Mouse (Mus musculus) hindbrain, postnatal 0 days (tissue): ENCODE data around the gene Nkx2-5. TPM values are rescaled to one million over a fixed set of nuclear protein-coding genes. Genes with fewer than 3 reads are reported as not detected.

Experiments used
- ATAC-seq: fragments of 200-750 bp; cut with Nextera tagmentation; 2 replicates; pipeline ENCODE4 v1.8.0; 2017; ENCODE audit warnings: mild to moderate bottlenecking, moderate TSS enrichment, moderate library complexity
- DNase-seq: peaks from one replicate; pipeline ENCODE4 v3.0.0-alpha.2; 2015; ENCODE audit warnings: low spot score
- H3K27ac ChIP-seq: fragments of 300-500 bp; sonication (generic); 2 replicates; pipeline ENCODE4 v1.5.1; 2014; ENCODE audit warnings: mild to moderate bottlenecking
- H3K27me3 ChIP-seq: fragments of 300-500 bp; sonication (generic); 2 replicates; pipeline ENCODE4 v1.6.1; 2014; ENCODE audit warnings: low read length, mixed read lengths; ENCODE audit not compliant: insufficient read depth
- H3K36me3 ChIP-seq: fragments of 300-500 bp; sonication (generic); 2 replicates; pipeline ENCODE4 v1.6.1; 2014; ENCODE audit warnings: low read length, mixed read lengths; ENCODE audit not compliant: insufficient read depth
- H3K4me1 ChIP-seq: fragments of 300-500 bp; sonication (generic); 2 replicates; pipeline ENCODE4 v1.6.1; 2014; ENCODE audit warnings: antibody characterized with exemption, low read length, mixed read lengths; ENCODE audit not compliant: insufficient read depth
- H3K4me2 ChIP-seq: fragments of 300-500 bp; sonication (generic); 2 replicates; pipeline ENCODE4 v1.6.1; 2014; ENCODE audit warnings: low read depth, mild to moderate bottlenecking, low read length, moderate library complexity, mixed read lengths
- H3K4me3 ChIP-seq: fragments of 300-500 bp; sonication (generic); 2 replicates; pipeline ENCODE4 v1.5.1; 2014; ENCODE audit warnings: low read length
- H3K9ac ChIP-seq: fragments of 300-500 bp; sonication (generic); replicated peaks from 2 replicates; pipeline ENCODE4 v1.6.1; 2014; ENCODE audit warnings: mild to moderate bottlenecking, low read length, moderate library complexity, mixed read lengths
- H3K9me3 ChIP-seq: fragments of 300-500 bp; sonication (generic); 2 replicates; pipeline ENCODE4 v1.6.1; 2016; ENCODE audit warnings: low read length, mixed read lengths
- CTCF ChIP-seq: IDR thresholded peaks from 2 replicates; pipeline ENCODE4 v1.5.1; 2016; ENCODE audit warnings: antibody characterized with exemption, control low read depth, low read depth
- WGBS: fragments of 180-500 bp; shearing (Covaris S2); extraction: QIAGEN DNeasy Blood & Tissue Kit; methylation state at CpG from one replicate; pipeline ENCODE4 v1.1.7; 2014; 5-methylcytosine and 5-hydroxymethylcytosine counted together
- polyA plus RNA-seq: library from polyadenylated mRNA; unstranded; fragments of >200 nt; fragmentation: Nextera tagmentation; extraction: Ambion mirVana; gene quantifications from 2 replicates; pipeline ENCODE4 v1.2.1, GENCODE M21; 2015
- total RNA-seq: library from RNA; depleted of rRNA; stranded (reverse); fragments of >200 nt; gene quantifications from 2 replicates; pipeline ENCODE4 v1.2.3, GENCODE M21; 2014

The Nkx2-5 gene
- total and polyA plus RNA-seq, 2 experiments from 2014 or later = not detected

GRCm38 (mm10) chr17:26872870-26873269 is 28.1 kb upstream of the Nkx2-5 start:
- Histone ChIP-seq H3K4me3 (no peak overlapping the region), H3K9me3 (no peaks in the 10 kb centered on the region), H3K4me2 (no peak overlapping the region), H3K27me3 (no peaks in the 10 kb centered on the region), H3K36me3 (no peaks in the 10 kb centered on the region), H3K27ac (no peak overlapping the region), H3K9ac (no peak overlapping the region), H3K4me1 (no peaks in the 10 kb centered on the region)
- no peak for TF ChIP-seq CTCF
- WGBS = 75% methylated on average over 3 of the region's 3 CpGs
- ATAC-seq (no peak), DNase-seq (no peak)

GRCm38 (mm10) chr17:26868756-26869155 is 23.9 kb upstream of the Nkx2-5 start:
- H3K9me3 ChIP-seq = no peaks in the 10 kb centered on the region
- no peaks in the 10 kb centered on the region for H3K27me3 ChIP-seq
- H3K4me3 ChIP-seq = no peak overlapping the region
- no peaks in the 10 kb centered on the region for H3K36me3 ChIP-seq
- ATAC-seq = no peak
- H3K9ac ChIP-seq = no peak overlapping the region
- H3K4me2 ChIP-seq = no peak overlapping the region
- 34% methylated on average over 5 of the region's 5 CpGs for WGBS
- no peak for TF ChIP-seq CTCF
- H3K4me1 ChIP-seq = no peaks in the 10 kb centered on the region
- no peak overlapping the region for H3K27ac ChIP-seq
- DNase-seq = no peak

DNA sequence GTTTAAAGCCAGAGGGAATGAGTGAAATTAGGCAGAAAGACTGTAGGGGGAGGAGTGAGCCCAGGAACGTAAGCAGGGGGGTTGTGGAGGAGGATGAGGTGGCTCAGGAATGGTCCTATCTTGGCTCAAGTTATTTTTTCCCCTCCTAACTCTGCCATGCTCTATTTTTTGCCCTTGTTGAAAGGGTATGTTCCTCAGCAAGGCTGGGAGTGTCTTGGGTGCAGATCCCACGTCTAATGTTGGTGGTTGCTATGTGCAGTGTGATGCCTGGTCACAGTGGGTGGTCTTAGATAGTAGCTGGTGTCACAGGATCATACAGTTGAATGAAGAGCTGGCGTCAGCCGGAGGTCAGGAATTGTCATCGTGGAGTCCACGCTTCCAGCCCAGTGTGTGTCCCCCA is 20.3 kb upstream of the Nkx2-5 start:
- no peak overlapping the region for H3K9ac ChIP-seq
- H3K4me2 ChIP-seq = no peak overlapping the region
- H3K36me3 ChIP-seq = no peaks in the 10 kb centered on the region
- ATAC-seq = no peak
- H3K27me3 ChIP-seq = no peaks in the 10 kb centered on the region
- DNase-seq = no peak
- 0 out of 2 replicates have a peak, but pooled peaks cover 2% of the 10 kb centered on the region for H3K9me3 ChIP-seq
- 71% methylated on average over 6 of the region's 6 CpGs for WGBS
- no peaks in the 10 kb centered on the region for H3K4me1 ChIP-seq
- no peak for TF ChIP-seq CTCF
- H3K4me3 ChIP-seq = no peak overlapping the region
- H3K27ac ChIP-seq = no peak overlapping the region

- ATAC-seq (no peak), DNase-seq (no peak)
- 62% methylated on average over 5 of the region's 5 CpGs for WGBS
Measured at GRCm38 (mm10) chr17:26864343-26864742, 19.5 kb upstream of the Nkx2-5 start.

DNA sequence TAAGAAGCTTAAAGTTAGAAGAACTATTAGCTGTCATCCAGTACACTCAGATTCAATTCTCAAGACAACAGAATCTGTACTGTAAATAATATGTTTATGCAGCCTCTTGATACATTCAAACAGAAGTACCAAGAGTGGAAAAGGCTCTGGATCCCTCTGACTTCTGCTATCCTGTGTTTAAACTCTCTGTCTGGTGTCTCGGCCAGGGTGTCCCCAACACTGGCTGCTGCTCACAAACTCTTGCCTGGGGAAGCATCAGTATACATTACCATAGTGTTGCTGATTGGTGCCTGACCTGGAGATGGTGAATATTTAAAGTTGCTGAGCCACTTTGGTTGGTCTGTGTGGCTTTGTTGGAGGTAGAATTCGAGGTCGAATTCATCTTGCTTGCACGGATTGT is 17.0 kb upstream of the Nkx2-5 start:
- Histone ChIP-seq H3K9ac (no peak overlapping the region), H3K27ac (no peak overlapping the region), H3K27me3 (peaks cover 22% of the 10 kb centered on the region), H3K9me3 (0 out of 2 replicates have a peak, but pooled peaks cover 2% of the 10 kb centered on the region), H3K36me3 (no peaks in the 10 kb centered on the region), H3K4me3 (no peak overlapping the region), H3K4me1 (no peaks in the 10 kb centered on the region), H3K4me2 (no peak overlapping the region)
- WGBS = 68% methylated on average over 4 of the region's 4 CpGs
- TF ChIP-seq CTCF = no peak
- ATAC-seq = no peak
- no peak for DNase-seq

More at GRCm38 (mm10) chr17:26864343-26864742, 19.5 kb upstream of the Nkx2-5 start:
- Histone ChIP-seq H3K4me2 (no peak overlapping the region), H3K27ac (no peak overlapping the region), H3K4me1 (no peaks in the 10 kb centered on the region), H3K9ac (no peak overlapping the region), H3K9me3 (0 out of 2 replicates have a peak, but pooled peaks cover 2% of the 10 kb centered on the region), H3K36me3 (no peaks in the 10 kb centered on the region), H3K27me3 (peaks cover 2% of the 10 kb centered on the region), H3K4me3 (no peak overlapping the region)
- no peak for TF ChIP-seq CTCF

DNA sequence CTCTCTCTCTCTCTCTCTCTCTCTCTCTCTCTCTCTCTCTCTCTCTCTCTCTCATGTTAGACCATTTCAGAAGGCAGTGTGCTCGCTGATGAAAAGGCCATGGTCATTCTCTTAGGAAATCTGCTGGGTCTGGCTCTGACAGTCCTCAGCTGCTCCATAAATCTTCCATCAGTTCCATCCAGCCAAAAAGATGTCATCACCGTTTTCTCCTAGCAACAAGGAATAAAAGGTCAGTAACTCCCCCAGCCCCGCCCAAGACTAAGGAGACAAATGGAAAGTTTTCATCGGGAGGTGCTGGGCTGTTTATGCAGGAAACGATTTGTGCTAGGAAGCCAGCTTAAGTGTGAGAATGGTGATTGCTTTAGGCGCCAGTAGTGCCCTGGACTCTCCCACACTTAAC is 16.6 kb upstream of the Nkx2-5 start:
- DNase-seq = no peak
- H3K4me1 ChIP-seq = no peaks in the 10 kb centered on the region
- no peaks in the 10 kb centered on the region for H3K36me3 ChIP-seq
- no peak overlapping the region for H3K27ac ChIP-seq
- no peak overlapping the region for H3K4me2 ChIP-seq
- H3K9me3 ChIP-seq = 0 out of 2 replicates have a peak, but pooled peaks cover 2% of the 10 kb centered on the region
- H3K27me3 ChIP-seq = peaks cover 27% of the 10 kb centered on the region
- no peak overlapping the region for H3K4me3 ChIP-seq
- ATAC-seq = no peak
- TF ChIP-seq CTCF = no peak
- 28% methylated on average over 6 of the region's 6 CpGs for WGBS
- no peak overlapping the region for H3K9ac ChIP-seq

- Histone ChIP-seq H3K9me3 (0 out of 2 replicates have a peak, but pooled peaks cover 2% of the 10 kb centered on the region), H3K4me1 (no peaks in the 10 kb centered on the region), H3K36me3 (no peaks in the 10 kb centered on the region), H3K4me2 (no peak overlapping the region), H3K4me3 (no peak overlapping the region), H3K9ac (no peak overlapping the region), H3K27ac (no peak overlapping the region), H3K27me3 (peaks cover 31% of the 10 kb centered on the region)
- no peak for ATAC-seq
- DNase-seq = no peak
- no peak for TF ChIP-seq CTCF
- WGBS = 58% methylated on average over 4 of the region's 4 CpGs
Measured at GRCm38 (mm10) chr17:26860906-26861305, 16.1 kb upstream of the Nkx2-5 start.
